Mouse (Mus musculus): ENCODE results near the gene Slc7a5. TPM values are rescaled to one million over a fixed set of nuclear protein-coding genes. Genes with fewer than 3 reads are reported as not detected.
A peak's percentile ranks its signal among the peaks of the same experiment; 100 is the strongest.

Gene Slc7a5
- 17.9 and 18.1 TPM in 2 replicates for polyA plus RNA-seq (2015; fragmentation: Nextera tagmentation; extraction: Ambion mirVana)

DNA sequence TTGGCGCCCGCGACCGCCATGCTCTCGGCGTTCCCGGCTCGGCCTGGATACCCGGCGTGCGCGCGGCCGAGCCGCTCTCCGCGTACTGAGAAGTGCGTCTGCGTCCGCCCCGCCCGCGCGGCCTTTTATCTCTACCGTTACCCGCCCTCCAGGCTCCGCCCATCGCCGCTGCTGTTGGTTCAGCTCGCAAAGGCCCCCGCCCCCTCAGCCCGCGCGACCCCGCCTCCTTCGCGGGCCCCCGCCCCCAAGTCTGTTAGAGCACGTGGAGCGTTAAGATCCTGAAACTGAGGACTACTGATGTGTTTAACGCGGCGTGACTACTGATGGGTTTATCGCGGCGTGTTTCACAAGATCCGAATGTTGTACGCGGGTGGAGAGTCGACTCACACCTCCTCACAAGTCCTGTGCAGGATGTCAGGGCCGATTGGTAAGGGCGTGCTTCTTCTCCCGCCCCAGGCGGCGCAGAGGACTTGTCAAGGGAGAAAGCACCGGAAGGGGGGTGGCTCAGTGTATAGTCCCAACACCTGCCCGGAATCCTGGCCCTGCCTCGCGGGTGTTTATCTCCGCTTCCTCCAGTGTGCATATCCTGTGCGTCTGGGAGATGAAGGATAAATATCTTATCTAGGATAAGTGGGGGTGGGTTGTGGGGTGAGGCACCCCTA lies at the start of gene Slc7a5:
Gene Slc7a5, minus strand, starts transcription at position 108 of the 662 bp plus-strand sequence.
- Histone ChIP-seq H3K4me2 (replicated peaks) (peak within 1 kb of the TSS; percentile 90), H3K27ac (peak within 1 kb of the TSS; percentile 40; the same call in 1 of the 2 replicates), H3K27me3 (replicated peaks) (no peaks in the 10 kb centered on the region), H3K4me1 (replicated peaks) (peaks cover 16% of the 10 kb centered on the region), H3K4me3 (replicated peaks) (peak within 1 kb of the TSS; percentile 89), H3K9ac (peak within 1 kb of the TSS; percentile 62), H3K36me3 (no peaks in the 10 kb centered on the region), H3K9me3 (no peaks in the 10 kb centered on the region)
- under 1% methylated on average over 55 of the region's 61 CpGs for WGBS
- peak; percentile 95 for ATAC-seq

GRCm38 (mm10) chr8:121955825-121956500 lies 48.5 kb upstream of the Slc7a5 start:
- Histone ChIP-seq H3K27ac (no peak overlapping the region), H3K4me2 (replicated peaks) (no peak overlapping the region), H3K4me3 (replicated peaks) (no peak overlapping the region), H3K27me3 (replicated peaks) (no peaks in the 10 kb centered on the region), H3K4me1 (replicated peaks) (peaks cover 14% of the 10 kb centered on the region), H3K36me3 (0 out of 2 replicates have a peak, but pooled peaks cover 2% of the 10 kb centered on the region), H3K9ac (no peak overlapping the region), H3K9me3 (no peaks in the 10 kb centered on the region)
- no peak for ATAC-seq
- 72% methylated on average over 1 of the region's 1 CpGs for WGBS

DNA sequence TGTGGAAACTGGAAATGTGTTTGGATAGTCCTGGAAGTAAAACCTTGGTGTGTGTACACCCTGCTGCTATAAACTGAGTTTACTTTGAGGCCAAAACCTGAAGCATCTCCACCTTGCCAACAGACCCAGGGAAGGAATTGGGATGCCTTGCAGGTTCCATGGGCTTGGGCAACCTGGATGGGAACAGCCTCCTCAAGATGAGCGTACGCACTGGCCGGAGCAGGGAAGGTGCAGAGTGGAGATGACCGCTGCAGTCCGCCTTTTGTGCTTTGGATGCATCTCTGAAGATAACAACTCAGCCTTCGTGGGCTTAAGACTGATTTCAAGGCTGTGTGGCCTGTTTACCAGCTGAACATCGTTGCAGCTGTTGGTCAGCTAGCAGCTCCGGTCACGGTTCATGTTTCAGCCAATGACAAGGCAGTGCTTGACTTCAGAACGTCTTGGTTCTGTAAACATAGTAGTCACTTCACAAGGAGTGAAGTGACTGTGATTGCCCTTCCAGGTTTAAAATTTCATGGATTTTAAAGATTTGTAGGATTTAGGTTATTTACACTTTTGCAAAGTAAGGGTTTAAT lies 47.6 kb upstream of the Slc7a5 start:
- H3K9ac ChIP-seq: no peak overlapping the region
- 0 out of 2 replicates have a peak, but pooled peaks cover 2% of the 10 kb centered on the region for H3K36me3 ChIP-seq
- H3K9me3 ChIP-seq: no peaks in the 10 kb centered on the region
- no peak for ATAC-seq
- H3K27ac ChIP-seq: no peak overlapping the region
- 65% methylated on average over 10 of the region's 10 CpGs for WGBS
- H3K4me3 ChIP-seq (replicated peaks): no peak overlapping the region
- no peak overlapping the region for H3K4me2 ChIP-seq (replicated peaks)
- peaks cover 14% of the 10 kb centered on the region for H3K4me1 ChIP-seq (replicated peaks)
- no peaks in the 10 kb centered on the region for H3K27me3 ChIP-seq (replicated peaks)

DNA sequence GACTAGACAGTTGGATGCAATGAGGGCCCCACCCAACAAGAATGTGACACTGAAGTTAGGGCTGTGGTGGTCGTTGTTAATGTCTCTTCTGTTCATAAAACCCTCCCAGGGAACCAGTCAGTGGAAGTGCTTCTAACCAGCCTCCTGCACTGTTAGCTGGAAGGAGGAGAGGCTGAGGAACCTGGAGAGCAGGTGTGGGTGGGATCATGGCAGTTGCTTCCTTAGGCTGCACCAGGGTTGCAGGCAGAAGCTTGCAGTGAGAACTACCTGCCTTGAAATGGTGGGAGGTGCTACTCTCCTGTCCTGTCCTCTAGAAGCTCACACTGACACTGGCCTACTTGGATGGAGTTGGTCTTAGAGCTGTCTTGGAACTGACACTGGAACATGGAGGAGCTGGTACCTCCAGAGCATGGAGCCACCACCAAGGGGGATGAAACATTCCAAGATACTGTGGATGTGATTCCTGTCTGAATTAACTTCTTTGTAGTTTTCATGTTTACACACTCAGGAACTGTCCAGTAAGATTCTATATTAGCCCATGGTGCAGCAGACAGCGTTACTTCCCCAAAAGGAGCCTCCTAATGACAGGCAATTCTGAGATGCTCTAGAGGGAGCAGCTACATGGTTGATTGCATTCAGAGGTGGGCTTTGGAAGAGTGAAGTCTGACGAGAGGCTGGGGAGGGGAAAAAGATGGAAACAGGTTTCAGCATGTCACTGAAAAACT lies 46.5 kb upstream of the Slc7a5 start:
- H3K36me3 ChIP-seq: 0 out of 2 replicates have a peak, but pooled peaks cover 2% of the 10 kb centered on the region
- H3K4me1 ChIP-seq (replicated peaks): peaks cover 14% of the 10 kb centered on the region
- no peak overlapping the region for H3K4me2 ChIP-seq (replicated peaks)
- no peak overlapping the region for H3K27ac ChIP-seq
- no peak overlapping the region for H3K4me3 ChIP-seq (replicated peaks)
- no peaks in the 10 kb centered on the region for H3K27me3 ChIP-seq (replicated peaks)
- no peak overlapping the region for H3K9ac ChIP-seq
- WGBS: 69% methylated on average over 3 of the region's 3 CpGs
- no peak for ATAC-seq
- no peaks in the 10 kb centered on the region for H3K9me3 ChIP-seq

DNA sequence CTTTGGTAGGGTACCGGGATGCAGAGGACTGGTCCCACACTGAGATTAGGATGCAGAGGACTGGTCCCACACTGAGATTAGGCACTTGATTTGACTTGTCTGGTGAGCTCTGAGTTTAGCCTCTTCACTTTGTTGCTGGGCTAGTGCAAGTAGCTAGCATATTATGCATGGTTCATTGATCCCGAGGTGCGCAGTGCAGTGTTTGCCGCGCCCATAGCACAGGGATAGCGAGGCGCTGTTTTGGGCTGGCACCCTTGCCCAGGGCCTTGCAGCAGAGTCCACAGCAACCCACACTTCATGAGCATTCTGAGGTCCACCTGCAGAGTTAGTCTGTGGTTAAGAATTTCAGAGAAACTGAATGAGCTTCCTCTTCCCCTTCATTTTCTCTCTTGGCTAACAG lies 45.3 kb upstream of the Slc7a5 start:
- no peaks in the 10 kb centered on the region for H3K27me3 ChIP-seq (replicated peaks)
- ATAC-seq: no peak
- H3K4me3 ChIP-seq (replicated peaks): no peak overlapping the region
- 0 out of 2 replicates have a peak, but pooled peaks cover 2% of the 10 kb centered on the region for H3K36me3 ChIP-seq
- H3K9me3 ChIP-seq: no peaks in the 10 kb centered on the region
- no peak overlapping the region for H3K27ac ChIP-seq
- peaks cover 24% of the 10 kb centered on the region for H3K4me1 ChIP-seq (replicated peaks)
- 91% methylated on average over 7 of the region's 7 CpGs for WGBS
- H3K9ac ChIP-seq: no peak overlapping the region
- peak overlapping the region; percentile 77; the same call in 1 of the 2 replicates for H3K4me2 ChIP-seq (replicated peaks)

GRCm38 (mm10) chr8:121952122-121952521 lies 44.6 kb upstream of the Slc7a5 start:
- Histone ChIP-seq H3K9ac (no peak overlapping the region), H3K27ac (no peak overlapping the region), H3K4me3 (replicated peaks) (no peak overlapping the region), H3K27me3 (replicated peaks) (no peaks in the 10 kb centered on the region), H3K4me1 (replicated peaks) (peaks cover 30% of the 10 kb centered on the region), H3K36me3 (0 out of 2 replicates have a peak, but pooled peaks cover 2% of the 10 kb centered on the region), H3K9me3 (no peaks in the 10 kb centered on the region), H3K4me2 (replicated peaks) (peak overlapping the region; percentile 77)
- no peak for ATAC-seq

DNA sequence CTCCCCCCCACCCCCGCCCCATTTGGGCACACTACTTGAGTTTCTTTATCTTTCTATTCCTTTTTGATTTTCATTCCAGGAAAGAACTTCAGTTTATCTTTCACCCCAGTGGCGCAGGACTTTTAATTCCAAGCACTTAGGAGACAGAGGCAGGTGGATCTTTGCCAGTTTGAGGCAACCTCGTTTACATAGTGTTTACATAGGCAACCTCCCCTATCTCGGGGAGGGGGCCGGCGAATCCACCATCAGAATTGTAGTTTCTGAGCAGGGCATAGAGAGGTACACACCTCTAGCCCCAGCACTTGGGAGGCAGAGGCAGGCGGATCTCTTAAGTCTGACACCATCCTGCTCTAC lies 44.1 kb upstream of the Slc7a5 start:
- 21% methylated on average over 7 of the region's 7 CpGs for WGBS
- H3K4me2 ChIP-seq (replicated peaks): peak overlapping the region; percentile 77

DNA sequence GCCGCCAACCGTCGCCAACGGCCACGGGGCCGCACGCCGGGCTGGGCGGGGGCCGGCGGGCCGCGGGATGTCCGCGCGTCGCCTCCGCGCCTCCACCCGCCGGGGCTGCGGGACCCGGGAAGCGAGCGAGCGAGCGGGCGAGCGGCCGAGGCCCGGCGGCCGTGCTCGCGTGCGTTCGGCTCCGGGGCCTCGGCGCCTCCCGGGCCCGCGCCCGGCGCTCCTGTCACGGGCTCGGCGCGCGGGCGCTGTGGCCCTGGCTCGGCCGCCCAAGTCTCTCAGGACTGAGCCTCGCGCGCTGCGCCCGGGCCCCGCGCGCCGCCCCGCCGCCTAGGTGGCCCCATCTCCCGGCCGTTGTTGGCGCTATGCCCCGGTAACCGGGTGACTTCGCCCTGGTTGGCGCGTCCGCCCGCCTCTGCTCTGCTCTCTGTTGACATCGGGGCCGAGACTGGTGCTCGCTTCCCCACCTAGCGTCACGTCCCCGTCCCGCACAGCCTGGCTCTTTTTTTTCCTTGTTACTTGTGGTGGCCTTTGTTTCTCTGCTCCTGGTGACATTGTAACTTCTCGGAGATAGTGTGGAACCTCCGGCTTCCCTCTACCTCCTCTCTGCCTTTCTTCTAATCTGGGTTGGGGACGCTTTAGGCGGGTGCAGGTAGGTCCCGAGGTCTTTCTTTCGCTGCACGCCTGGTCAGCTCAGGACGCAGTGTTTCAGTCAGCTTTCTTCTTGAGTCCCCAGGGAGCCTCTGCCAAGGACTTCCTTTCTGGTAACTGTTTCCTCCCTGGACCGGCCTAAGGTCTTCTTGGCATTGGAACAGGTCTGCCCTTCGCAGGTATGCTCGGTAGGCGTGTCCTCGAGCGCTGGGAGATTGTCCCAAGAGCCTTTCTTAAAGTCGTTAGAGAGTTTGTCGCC lies 43.5 kb upstream of the Slc7a5 start:
- ATAC-seq: peak; percentile 5
- H3K27ac ChIP-seq: peak overlapping the region; percentile 88
- H3K9ac ChIP-seq: peak overlapping the region; percentile 89
- peaks cover 32% of the 10 kb centered on the region for H3K4me1 ChIP-seq (replicated peaks)
- H3K4me2 ChIP-seq (replicated peaks): peak overlapping the region; percentile 77
- H3K4me3 ChIP-seq (replicated peaks): peak overlapping the region; percentile 64
- WGBS: under 1% methylated on average over 66 of the region's 97 CpGs
- 0 out of 2 replicates have a peak, but pooled peaks cover 2% of the 10 kb centered on the region for H3K36me3 ChIP-seq
- H3K27me3 ChIP-seq (replicated peaks): no peaks in the 10 kb centered on the region
- H3K9me3 ChIP-seq: no peaks in the 10 kb centered on the region

More for the DNA sequence above, 44.1 kb upstream of the Slc7a5 start:
- Histone ChIP-seq H3K27ac (peak overlapping the region; percentile 88; the same call in 1 of the 2 replicates), H3K4me1 (replicated peaks) (peaks cover 32% of the 10 kb centered on the region), H3K4me3 (replicated peaks) (peak overlapping the region; percentile 64), H3K36me3 (0 out of 2 replicates have a peak, but pooled peaks cover 2% of the 10 kb centered on the region), H3K27me3 (replicated peaks) (no peaks in the 10 kb centered on the region), H3K9me3 (no peaks in the 10 kb centered on the region), H3K9ac (peak overlapping the region; percentile 89)
- no peak for ATAC-seq

DNA sequence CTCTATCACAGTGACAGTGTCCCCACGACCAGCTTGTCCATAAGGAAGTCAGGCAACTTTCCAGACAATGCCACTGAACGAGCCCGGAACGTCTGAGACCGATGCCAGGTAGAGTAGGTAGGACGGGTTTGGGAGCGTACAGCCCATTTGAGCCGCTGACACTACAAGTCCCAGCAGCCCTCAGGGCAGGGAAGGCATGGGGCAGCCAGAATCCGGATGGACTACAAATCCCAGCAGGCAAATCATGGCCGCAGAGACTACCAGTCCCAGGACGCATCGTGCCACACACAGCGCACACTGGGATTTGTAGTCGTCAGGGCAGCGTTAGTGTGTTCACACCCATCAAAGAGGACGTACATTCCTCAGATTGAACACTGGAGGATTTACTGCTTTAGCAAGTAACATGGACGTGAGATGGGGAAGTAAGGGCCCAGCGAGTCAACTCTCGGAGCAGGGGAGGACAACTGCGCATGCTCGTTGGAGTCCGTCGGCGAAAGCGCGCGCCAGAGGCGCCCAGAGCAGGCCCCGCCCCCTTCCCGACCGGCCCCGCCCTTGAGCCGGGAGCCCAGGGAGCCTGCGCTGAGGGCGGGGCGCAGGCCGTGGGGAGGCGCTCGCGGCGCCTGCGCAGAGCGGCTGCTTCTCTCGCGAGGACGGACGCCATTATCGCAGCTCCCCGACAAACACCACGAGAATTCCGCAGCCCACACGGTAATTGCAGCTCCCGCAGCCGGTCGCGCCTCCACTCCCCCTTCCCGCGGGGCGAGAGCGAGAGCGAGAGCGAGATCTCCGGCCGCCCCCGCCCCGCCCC lies 42.7 kb upstream of the Slc7a5 start:
- peak; percentile 96 for ATAC-seq

GRCm38 (mm10) chr8:121949222-121949800 lies 41.8 kb upstream of the Slc7a5 start, which contains the start of gene Banp:
Gene Banp (plus strand): TSS chr8:121949750.
- H3K4me1 ChIP-seq (replicated peaks): peaks cover 32% of the 10 kb centered on the region
- no peak for ATAC-seq

More for the DNA sequence above, 42.7 kb upstream of the Slc7a5 start:
- H3K27me3 ChIP-seq (replicated peaks): no peaks in the 10 kb centered on the region
- peak overlapping the region; percentile 89 for H3K9ac ChIP-seq
- H3K36me3 ChIP-seq: 0 out of 2 replicates have a peak, but pooled peaks cover 2% of the 10 kb centered on the region
- peak overlapping the region; percentile 64 for H3K4me3 ChIP-seq (replicated peaks)
- peak overlapping the region; percentile 88 for H3K27ac ChIP-seq
- H3K4me2 ChIP-seq (replicated peaks): peak overlapping the region; percentile 77
- H3K4me1 ChIP-seq (replicated peaks): peaks cover 32% of the 10 kb centered on the region
- 1% methylated on average over 64 of the region's 66 CpGs for WGBS
- H3K9me3 ChIP-seq: no peaks in the 10 kb centered on the region

More at GRCm38 (mm10) chr8:121949222-121949800, 41.8 kb upstream of the Slc7a5 start, which contains the start of gene Banp:
- H3K36me3 ChIP-seq: no peaks in the 10 kb centered on the region
- H3K4me2 ChIP-seq (replicated peaks): peak within 1 kb of the TSS; percentile 82
- no peaks in the 10 kb centered on the region for H3K27me3 ChIP-seq (replicated peaks)
- peak within 1 kb of the TSS; percentile 89 for H3K9ac ChIP-seq
- no peaks in the 10 kb centered on the region for H3K9me3 ChIP-seq
- WGBS: 55% methylated on average over 6 of the region's 6 CpGs
- peak within 1 kb of the TSS; percentile 64 for H3K4me3 ChIP-seq (replicated peaks)
- peak within 1 kb of the TSS; percentile 91 for H3K27ac ChIP-seq

Data from intestine, embryonic 15.5 days (tissue).